Mouse (Mus musculus): ENCODE measurements at regions not wholly inside any gene's neighbourhood (a gene's known extent, or its start where the extent isn't known, plus 50 kb on each side); places are given as distances from the start of the nearest gene placed in this dataset.
A peak's percentile ranks its signal among the peaks of the same experiment; 100 is the strongest.

GRCm38 (mm10) chr5:119560392-119560791, 110.1 kb upstream of the Tbx3 start:
- no peak for DNase-seq (ENCODE audit: low spot score in 2 of 2)

DNA sequence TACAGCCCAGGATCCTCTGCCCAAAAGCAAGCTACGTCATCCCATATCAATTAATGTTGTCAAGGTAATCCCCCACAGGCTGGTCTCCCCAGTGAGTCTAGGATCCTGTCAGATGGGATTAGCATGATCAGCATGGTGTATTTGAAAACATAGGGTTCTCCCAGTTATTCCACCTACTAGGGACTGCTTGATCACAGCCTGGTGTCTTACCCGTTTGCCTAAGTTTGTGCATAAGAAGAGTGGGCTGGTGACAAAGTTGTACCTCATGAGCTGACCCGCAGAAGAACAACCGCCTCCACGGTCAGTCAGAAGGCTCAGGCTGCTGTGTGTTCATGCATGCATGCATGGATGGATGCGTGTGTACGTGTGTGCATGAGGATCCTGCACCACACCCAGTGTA, 108.9 kb upstream of the Tbx3 start:
- no peak for DNase-seq (ENCODE audit: low spot score in 2 of 2)

- peak; percentile 19 to 35 for DNase-seq (ENCODE audit: low spot score in 2 of 2)
These were observed 106.7 kb upstream of the Tbx3 start for GRCm38 (mm10) chr5:119563510-119564351.

DNA sequence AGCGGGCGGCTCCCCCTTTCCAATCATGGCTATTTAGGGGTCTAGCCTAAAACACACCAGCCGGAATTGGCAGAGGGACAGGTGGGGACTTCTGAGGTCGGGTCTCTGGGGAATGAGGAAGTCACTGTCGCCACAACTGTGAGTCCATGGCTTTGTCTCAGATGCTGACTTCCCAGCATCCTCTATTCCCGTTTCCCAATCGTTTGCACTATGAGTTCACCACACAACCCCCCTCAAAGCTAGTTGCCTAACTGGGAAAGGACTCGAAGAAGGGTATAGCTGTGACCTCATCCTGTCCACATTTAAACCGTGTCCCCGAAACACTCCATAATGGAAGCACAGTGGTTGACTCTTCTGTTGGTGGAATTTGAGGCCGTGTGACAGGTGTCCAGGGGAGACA, 102.8 kb upstream of the Tbx3 start:
- no peak for DNase-seq (ENCODE audit: low spot score in 2 of 2)

DNA sequence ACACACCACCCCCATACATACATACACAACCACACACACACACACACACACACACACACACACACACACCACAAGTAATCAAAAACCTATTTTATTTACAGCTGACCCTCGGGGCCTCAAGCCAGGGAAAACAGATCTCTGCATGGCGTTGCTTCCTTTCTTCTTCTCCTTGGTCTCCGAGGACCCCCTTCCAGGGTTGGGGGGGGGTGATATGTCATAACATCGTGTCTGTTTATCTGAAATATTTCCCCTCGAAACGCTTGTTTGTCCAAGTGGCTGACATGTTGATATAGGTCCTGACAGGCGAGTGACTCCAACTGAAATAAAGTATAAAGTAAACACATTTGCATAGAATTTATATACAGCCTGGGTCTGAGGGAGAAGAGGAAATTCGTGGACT, 100.4 kb upstream of the Tbx3 start:
- no peak for DNase-seq (ENCODE audit: low spot score in 2 of 2)

GRCm38 (mm10) chr5:119571644-119572043, 98.8 kb upstream of the Tbx3 start:
- DNase-seq (ENCODE audit: low spot score in 2 of 2): no peak

DNA sequence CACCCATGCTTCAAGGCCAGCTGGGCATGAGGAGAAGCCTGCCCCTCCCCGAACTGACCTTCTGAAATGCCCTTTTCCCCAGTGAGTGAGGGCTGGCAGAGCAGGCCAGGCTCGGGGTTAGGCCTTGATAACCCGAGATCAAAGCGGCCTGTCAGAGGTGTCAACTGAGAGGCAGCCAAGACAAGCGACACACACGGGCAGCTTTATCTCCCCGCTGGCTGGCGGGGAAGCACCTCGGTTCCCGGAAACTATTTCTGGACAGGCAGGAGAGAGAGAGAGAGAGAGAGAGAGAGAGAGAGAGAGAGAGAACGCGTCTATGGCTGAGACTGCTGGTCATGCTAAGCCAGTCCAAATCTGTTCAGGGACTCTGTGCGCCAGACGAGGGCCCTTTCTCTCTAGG, 95.3 kb upstream of the Tbx3 start:
- no peak for DNase-seq (ENCODE audit: low spot score in 2 of 2)

GRCm38 (mm10) chr5:119579288-119579687, 91.2 kb upstream of the Tbx3 start:
- DNase-seq (ENCODE audit: low spot score in 2 of 2): no peak

DNA sequence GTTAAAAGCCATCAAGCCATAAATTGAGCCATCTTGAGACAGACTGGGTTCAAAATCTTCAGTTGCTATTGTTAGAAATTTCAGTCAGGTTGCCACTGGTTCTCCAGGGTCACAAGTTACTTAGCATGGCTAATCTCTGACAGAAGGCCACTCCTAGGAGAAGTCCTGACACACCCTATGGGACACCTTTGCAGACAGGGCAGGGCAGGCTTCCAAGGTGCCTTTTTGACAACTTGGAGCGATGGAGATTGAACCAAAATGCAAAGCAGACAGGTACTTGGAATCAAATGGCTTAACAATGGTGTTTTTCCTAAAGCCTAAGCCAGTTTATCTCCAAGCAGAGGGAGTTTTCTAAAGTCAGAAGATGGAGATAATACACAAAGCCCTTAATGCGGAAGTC, 90.7 kb upstream of the Tbx3 start:
- DNase-seq (ENCODE audit: low spot score in 2 of 2): no peak

DNA sequence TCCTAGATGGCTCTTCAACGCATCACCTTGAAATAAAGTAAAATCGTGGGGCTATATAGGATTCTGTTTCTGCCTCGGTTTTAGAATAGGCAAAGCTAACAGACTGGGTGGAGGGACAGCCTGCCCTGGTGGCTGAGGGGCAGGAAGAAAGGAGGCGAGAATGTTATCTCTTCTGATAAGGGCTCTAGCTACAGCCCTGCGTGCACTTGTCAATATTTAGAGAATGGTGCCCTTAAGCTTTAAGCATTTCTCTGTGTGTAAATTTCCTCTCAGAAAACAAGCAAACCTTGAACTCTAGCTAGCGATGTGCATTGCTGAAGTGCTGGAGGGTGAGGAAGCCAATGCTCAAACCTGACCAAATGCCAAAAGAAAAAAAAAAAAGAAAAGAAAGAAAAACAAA, 90.1 kb upstream of the Tbx3 start:
- DNase-seq (ENCODE audit: low spot score in 2 of 2): no peak

DNA sequence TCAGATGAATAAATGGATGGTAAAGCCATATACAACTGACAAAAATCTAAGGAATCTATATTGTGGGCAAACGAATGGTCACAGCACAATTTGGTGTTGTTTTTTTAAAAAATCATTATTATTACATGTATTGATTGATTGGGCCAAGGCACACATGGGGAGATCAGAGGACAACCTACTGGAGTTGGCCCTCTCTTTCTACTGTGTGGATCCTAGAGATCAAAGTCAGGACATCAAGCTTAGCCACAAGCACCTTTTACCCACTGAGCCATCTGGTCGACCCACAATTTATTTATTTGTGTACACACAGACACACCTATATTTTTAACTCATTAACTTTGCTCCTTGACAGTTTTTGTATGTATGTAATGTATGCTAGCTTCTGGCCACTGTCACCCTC, 89.7 kb upstream of the Tbx3 start:
- DNase-seq (ENCODE audit: low spot score in 2 of 2): no peak

DNA sequence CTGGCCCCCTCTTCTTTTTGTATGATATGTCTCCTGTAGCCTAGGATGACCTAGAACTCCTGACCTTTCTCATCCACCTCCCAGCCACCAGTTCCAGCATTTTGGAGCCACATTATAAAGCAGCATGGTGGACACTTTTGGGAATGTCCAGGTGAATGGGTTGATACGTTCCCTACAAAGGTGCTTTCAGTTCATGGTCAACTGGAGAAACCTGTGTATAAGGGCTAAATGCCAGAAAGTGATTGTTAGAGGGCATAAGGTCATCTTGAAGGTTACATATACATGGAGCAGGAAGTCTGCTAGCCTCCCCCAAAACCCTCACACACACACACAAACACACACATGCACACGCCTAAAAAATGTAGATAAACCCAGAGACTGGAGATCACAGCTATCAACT, 86.1 kb upstream of the Tbx3 start:
- DNase-seq (ENCODE audit: low spot score in 2 of 2): no peak

DNA sequence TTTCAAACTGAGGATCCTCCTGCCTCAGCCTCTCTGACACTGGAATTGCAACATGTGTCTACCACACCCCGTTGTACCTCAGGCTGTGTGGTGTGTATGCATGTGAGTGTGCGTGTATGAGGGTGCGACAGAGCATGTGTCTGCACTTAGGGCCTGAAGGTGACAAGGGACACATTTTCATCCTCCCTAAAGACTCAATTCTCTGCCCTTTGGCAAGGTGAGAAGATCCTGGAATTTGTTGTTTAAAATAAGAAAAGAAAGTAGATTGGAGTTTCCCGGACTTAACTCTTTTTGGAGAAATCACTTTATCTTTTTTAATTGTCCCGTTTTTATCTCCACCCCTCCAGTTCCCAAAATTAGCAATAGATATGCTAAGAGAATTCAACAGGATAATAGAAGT, 85.6 kb upstream of the Tbx3 start:
- no peak for DNase-seq (ENCODE audit: low spot score in 2 of 2)

DNA sequence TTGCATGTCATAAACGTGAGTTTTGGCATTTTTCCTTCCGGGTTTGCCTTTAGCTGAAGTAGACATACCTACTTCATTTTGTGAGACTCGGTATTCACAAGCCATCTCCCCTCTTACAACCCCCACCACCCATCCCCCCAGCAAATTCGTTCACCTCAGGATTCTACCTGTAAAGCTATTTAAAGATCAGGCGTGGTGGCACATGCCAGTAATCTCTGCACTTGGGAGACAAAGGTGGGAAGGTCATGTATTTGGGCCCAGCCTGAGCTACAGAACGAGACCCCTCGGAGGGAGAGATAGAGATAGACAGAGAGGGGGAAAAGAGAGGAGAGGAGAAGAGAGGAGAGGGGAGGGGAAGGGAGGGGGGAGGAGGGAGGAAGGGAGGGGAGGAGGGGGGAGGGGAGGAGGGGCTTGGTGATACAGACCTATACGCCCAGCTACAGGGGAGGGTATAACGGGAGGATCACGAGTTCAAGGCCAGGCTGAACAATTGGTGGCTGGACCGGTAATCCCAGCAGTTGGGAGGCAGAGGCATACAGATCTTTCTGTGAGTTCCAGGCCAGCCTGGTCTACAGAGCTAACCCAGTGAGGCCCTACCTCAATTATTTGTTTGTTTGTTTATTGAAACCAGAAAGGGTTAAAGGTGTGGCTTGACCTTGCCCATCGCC, 83.9 kb upstream of the Tbx3 start:
- DNase-seq (ENCODE audit: low spot score in 2 of 2): no peak

DNA sequence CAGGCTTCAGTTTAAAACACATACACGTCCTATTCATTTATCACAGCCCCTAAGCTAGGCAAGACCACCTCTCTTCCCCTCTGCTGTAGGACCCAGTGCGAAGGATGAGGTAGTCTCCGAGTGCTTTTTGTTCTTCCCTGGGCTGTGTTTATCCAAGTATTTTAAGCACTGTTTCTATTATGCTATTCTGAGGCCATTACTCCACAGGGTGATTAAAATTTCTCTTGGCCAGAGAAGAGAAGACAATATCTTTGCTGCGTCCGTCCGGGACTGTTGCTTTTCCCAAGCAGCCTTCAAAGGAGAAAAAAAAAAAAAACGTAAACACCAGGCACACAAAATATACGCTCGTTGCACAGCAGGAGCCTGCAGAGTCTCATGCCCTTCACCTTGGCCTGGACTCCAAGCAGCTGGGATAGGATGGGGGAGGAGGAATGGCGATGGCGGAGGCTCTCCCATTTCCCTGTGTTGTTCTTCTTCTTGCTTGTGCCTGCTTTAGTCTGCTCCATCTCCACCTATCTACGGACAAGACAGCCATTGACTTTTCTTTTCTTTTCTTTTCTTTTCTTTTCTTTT, 83.1 kb upstream of the Tbx3 start:
- DNase-seq (ENCODE audit: low spot score in 2 of 2): no peak

DNA sequence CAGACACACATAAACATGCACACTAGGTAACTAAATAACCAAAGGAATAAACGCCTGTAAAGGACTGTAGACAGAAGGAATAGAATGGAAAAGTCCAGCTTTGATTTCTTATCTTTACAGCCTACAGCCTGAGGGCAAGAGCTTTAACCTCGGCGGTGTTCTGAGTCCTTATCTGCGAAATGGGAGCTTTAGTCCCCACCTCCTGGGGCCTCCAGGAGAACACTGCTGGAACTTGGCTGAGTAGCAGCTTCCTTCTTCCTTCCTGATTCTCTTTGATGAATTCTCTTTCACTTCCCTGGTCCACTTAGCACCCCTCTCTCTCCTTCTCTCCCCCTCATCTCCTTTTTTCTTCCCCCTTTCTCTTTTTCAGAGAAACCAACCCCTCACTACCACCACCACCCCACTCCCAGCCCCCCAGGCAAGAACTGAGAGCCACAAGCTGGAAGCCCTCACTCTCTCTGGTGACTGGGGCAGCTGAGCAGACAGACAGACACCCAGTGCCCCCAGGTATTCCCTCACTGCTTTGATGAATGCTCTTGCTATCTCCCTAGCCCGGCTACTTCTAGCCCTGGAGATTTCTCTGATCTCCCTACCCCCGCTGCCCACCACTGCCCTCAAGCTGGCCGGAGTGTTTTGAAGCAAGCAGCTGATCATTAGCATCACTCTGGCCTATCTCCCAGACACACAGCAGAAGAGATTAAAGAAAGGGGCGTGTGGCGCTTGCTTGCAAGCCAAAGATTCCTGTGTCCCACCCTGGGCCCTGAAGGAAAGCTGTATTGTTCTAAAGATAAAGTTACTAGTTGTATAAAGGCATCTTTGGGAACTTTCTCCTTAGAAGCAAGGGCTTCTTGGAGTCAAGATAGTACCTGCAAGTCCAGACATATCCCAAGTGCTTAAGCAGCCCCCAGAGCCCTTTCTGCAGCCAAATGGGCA, 81.9 kb upstream of the Tbx3 start:
- DNase-seq (ENCODE audit: low spot score in 2 of 2): no peak

- DNase-seq (ENCODE audit: low spot score in 2 of 2): no peak
These were observed 79.2 kb upstream of the Tbx3 start for GRCm38 (mm10) chr5:119591271-119591670.

DNA sequence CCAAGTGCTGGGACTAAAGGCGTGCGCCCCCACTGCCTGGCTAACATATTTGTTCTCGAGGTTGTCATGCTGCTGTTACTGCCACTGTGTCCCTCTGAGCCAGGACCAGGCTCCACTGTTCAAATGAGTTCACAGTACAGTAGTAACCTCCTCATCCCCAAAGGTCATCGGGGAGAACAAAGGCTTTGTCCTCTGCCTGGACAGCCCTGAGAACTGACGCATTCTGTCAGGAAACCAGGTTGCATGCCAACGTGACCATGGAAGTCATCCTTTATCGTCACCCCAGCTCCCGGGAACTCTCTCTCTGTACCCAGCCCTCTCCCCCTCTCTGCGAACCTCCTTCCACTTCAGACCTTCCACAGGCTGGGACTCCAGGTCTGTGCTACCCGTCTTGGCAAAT, 77.6 kb upstream of the Tbx3 start:
- no peak for DNase-seq (ENCODE audit: low spot score in 2 of 2)

DNA sequence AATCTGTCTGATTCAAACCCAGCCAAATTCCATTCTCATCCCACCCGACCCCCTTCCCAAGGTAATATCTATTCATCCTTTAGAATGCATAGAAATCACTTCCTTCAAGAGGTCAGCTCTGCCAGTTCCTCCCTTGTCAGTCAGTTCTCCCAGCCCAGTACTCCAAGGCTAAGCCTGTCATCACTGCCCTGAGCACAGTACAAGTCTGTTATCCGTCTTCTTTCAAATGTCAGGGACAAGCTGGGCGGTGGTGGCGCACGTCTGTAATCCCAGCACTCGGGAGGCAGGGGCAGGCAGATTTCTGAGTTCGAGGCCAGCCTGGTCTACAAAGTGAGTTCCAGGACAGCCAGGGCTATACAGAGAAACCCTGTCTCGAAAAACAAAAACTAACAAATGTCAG, 75.9 kb upstream of the Tbx3 start:
- no peak for DNase-seq (ENCODE audit: low spot score in 2 of 2)

DNA sequence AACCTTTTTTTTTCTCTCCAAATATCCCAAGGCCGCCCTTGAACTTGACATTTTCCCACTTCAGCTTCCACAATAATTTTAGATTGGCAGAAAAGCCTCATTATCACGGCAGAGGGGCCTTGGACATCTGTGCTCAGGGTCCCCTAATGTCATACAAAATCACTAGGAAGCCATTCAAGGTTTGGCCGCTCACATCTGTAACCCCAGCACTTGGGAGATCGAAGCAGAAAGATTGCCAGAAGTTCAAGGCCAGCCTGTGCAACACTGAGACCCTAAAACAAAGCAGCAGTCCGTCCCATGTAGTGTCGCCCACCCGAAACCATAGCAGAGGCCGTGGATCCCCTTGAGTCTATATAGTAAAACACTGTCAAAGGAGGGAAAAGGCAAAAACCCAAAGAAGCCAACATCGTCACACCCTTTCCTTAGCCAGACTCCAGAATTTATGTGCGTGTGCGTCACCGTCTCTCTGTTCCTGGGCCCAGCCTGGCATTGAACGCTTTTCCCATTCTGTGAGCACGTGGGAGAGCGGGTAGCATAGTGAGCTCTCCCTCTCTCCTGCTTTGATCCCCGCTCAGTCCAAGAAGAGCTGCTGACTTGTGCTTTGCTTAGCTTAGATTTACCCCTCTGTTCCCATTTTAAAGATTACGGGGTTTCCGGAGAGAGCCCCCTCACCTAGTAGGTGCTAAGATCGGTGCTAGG, 74.0 kb upstream of the Tbx3 start:
- DNase-seq (ENCODE audit: low spot score in 2 of 2): no peak

- DNase-seq (ENCODE audit: low spot score in 2 of 2): no peak
These were observed 73.5 kb upstream of the Tbx3 start for GRCm38 (mm10) chr5:119596994-119597391.
